Mouse (Mus musculus) heart, adult 8-10 months (tissue): Measurements from ENCODE around the gene Epor. TPM values are rescaled to one million over a fixed set of nuclear protein-coding genes. Genes with fewer than 3 reads are reported as not detected.

Experiments
- DNase-seq: peaks from one replicate; pipeline ENCODE4 v3.0.0; 2022; ENCODE audit warnings: low spot score
- total RNA-seq, 4 experiments: library from RNA; stranded (reverse); gene quantifications; 2 replicates each; pipeline ENCODE4 v1.2.4; 2022

Gene Epor
- total RNA-seq, 4 experiments from 2014 or later: 1.6 to 2.9 (median 2.3) TPM

GRCm38 (mm10) chr9:21968883-21969282 is 5.6 kb upstream of the Epor start:
- DNase-seq: no peak

GRCm38 (mm10) chr9:21962416-21963059 is 768 bp downstream of the Epor start:
- DNase-seq: peak; percentile 58

GRCm38 (mm10) chr9:21962010-21962409 is 1.3 kb downstream of the Epor start:
- DNase-seq: no peak

GRCm38 (mm10) chr9:21961366-21961980 is 1.8 kb downstream of the Epor start:
- no peak for DNase-seq

GRCm38 (mm10) chr9:21960558-21961208 is 2.6 kb downstream of the Epor start:
- no peak for DNase-seq

GRCm38 (mm10) chr9:21960135-21960534 is 3.2 kb downstream of the Epor start:
- DNase-seq: no peak

- no peak for DNase-seq
Observed at GRCm38 (mm10) chr9:21959244-21959643, 4.1 kb downstream of the Epor start.

- no peak for DNase-seq
Observed at GRCm38 (mm10) chr9:21958372-21958771, 4.9 kb downstream of the Epor start.

- peak; percentile 100 for DNase-seq
Observed at GRCm38 (mm10) chr9:21955570-21956281, 7.6 kb downstream of the Epor start, which contains the start of gene Swsap1. Swsap1 (plus strand) TSS chr9:21955755.

GRCm38 (mm10) chr9:21955225-21955569 is 8.1 kb downstream of the Epor start:
- no peak for DNase-seq

- no peak for DNase-seq
Observed at GRCm38 (mm10) chr9:21954635-21955034, 8.7 kb downstream of the Epor start.

GRCm38 (mm10) chr9:21953600-21953999 is 9.7 kb downstream of the Epor start:
- DNase-seq: no peak

GRCm38 (mm10) chr9:21951977-21952376 is 11.3 kb downstream of the Epor start:
- DNase-seq: no peak

- DNase-seq: peak; percentile 67
Observed at GRCm38 (mm10) chr9:21950322-21950721, 13.0 kb downstream of the Epor start.

- DNase-seq: no peak
Observed at GRCm38 (mm10) chr9:21948790-21949189, 14.5 kb downstream of the Epor start.

GRCm38 (mm10) chr9:21948146-21948545 is 15.2 kb downstream of the Epor start:
- no peak for DNase-seq

- no peak for DNase-seq
Observed at GRCm38 (mm10) chr9:21947540-21948130, 15.7 kb downstream of the Epor start.

- no peak for DNase-seq
Observed at GRCm38 (mm10) chr9:21944267-21944666, 19.0 kb downstream of the Epor start.

GRCm38 (mm10) chr9:21943638-21944037 is 19.7 kb downstream of the Epor start:
- DNase-seq: no peak

GRCm38 (mm10) chr9:21943046-21943445 is 20.3 kb downstream of the Epor start:
- DNase-seq: no peak

GRCm38 (mm10) chr9:21938234-21938855 is 25.0 kb downstream of the Epor start:
- DNase-seq: no peak
